Mouse (Mus musculus) thymus, adult 2 months (tissue): Measurements from ENCODE around the gene Cmas.

Experiments
- CTCF ChIP-seq: fragments of 200-500 bp; IDR thresholded peaks from 2 replicates; pipeline ENCODE4 v1.5.1; 2012; ENCODE audit warnings: mild to moderate bottlenecking, control low read depth, low read length, moderate library complexity, borderline replicate concordance; ENCODE audit not compliant: control insufficient read depth, poor library complexity, insufficient read depth; ENCODE audit errors: extremely low read depth
- POLR2A ChIP-seq: fragments of 200-500 bp; IDR thresholded peaks from 2 replicates; pipeline ENCODE4 v1.6.1; 2012; ENCODE audit warnings: mild to moderate bottlenecking, low read length, control low read depth, moderate library complexity; ENCODE audit not compliant: control insufficient read depth, poor library complexity, insufficient read depth; ENCODE audit errors: extremely low read depth

- TF ChIP-seq POLR2A (no peak), CTCF (no peak)
Measured at GRCm38 (mm10) chr6:142780574-142781033, 24.1 kb downstream of the Cmas start.
